Comparison of ENCODE assay signal across 9 mouse cellular contexts in the genomic region with DNA sequence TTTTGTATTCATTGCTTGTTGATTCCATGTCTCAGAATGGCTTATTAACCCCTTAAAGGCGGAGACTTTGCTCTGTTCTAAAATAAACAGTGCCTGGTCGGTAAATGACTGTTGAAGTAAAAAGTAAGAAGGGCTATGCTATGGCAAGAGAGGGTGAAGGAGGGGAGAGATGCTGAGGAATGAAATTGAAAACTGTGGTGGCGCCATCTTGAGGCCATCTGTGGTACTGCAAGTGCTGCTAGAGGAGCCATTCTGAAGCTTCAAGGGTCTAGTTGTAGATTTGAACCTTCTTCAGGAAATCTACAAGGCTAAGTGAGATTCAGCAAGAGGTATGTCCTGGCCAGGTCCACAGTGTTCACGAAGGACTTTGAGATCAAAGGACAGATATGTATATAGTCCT. TPM values are rescaled to one million over a fixed set of nuclear protein-coding genes. Genes with fewer than 3 reads are reported as not detected.
DNase-seq lines count a peak whose midpoint lies in the region; ATAC-seq and TF ChIP-seq lines count a peak whose summit lies in the region.
"Had no signal": no experiment of that assay in that cellular context is flagged by ENCODE, and none has a peak within 500 bp of the region (broad histone marks: within the 10 kb centered on the region; RNA-seq: fewer than 3 reads in every experiment).

No protein-coding gene starts in this region.

- no peak overlapping the region for H3K9ac ChIP-seq in intestine, embryonic 14.5 days (ENCODE audit: low read length)
- no peak overlapping the region for H3K9ac ChIP-seq in intestine, embryonic 16.5 days (ENCODE audit: low read depth, low read length)
- no peak overlapping the region for H3K9ac ChIP-seq in ES-E14 (ENCODE audit: insufficient read depth, low read depth, low read length, poor library complexity, severe bottlenecking)
- no peak overlapping the region for H3K9ac ChIP-seq in midbrain, postnatal 0 days (replicated peaks; ENCODE audit: low read length, poor library complexity, severe bottlenecking)
- H3K9ac ChIP-seq: midbrain, embryonic 12.5 days had no signal

- no peaks in the 10 kb centered on the region; the same call in 1 of the 2 replicates for H3K36me3 ChIP-seq in intestine, embryonic 14.5 days (ENCODE audit: control insufficient read depth, insufficient read depth, low read length)
- H3K36me3 ChIP-seq in intestine, embryonic 16.5 days (ENCODE audit: control insufficient read depth, insufficient read depth, low read length): no peaks in the 10 kb centered on the region
- peaks cover 3% of the 10 kb centered on the region; the same call in 1 of the 2 replicates for H3K36me3 ChIP-seq in ES-E14 (ENCODE audit: control insufficient read depth, insufficient read depth, low read length, poor library complexity, severe bottlenecking)
- H3K36me3 ChIP-seq in midbrain, postnatal 0 days (ENCODE audit: insufficient read depth, low read length): peaks cover 12% of the 10 kb centered on the region; the same call in 1 of the 2 replicates
- H3K36me3 ChIP-seq: midbrain, embryonic 12.5 days had no signal

- no peaks in the 10 kb centered on the region for H3K9me3 ChIP-seq in intestine, embryonic 14.5 days (ENCODE audit: control insufficient read depth, low read length)
- no peaks in the 10 kb centered on the region for H3K9me3 ChIP-seq in intestine, embryonic 16.5 days (ENCODE audit: control insufficient read depth, low read length)
- no peaks in the 10 kb centered on the region for H3K9me3 ChIP-seq in ES-E14 (ENCODE audit: control insufficient read depth, insufficient read depth, low read depth, low read length)
- no peaks in the 10 kb centered on the region for H3K9me3 ChIP-seq in midbrain, postnatal 0 days (ENCODE audit: low read length)
- H3K9me3 ChIP-seq: midbrain, embryonic 12.5 days had no signal

- H3K4me1 ChIP-seq in intestine, embryonic 14.5 days (replicated peaks; ENCODE audit: control insufficient read depth, insufficient read depth, low read length): no peaks in the 10 kb centered on the region; the same call in 1 of the 2 replicates
- peaks cover 6% of the 10 kb centered on the region; the same call in 1 of the 2 replicates for H3K4me1 ChIP-seq in intestine, embryonic 16.5 days (ENCODE audit: control insufficient read depth, insufficient read depth, low read length)
- H3K4me1 ChIP-seq in ES-E14 (ENCODE audit: control insufficient read depth in 2 of 2, insufficient read depth in 2 of 2, low read length in 2 of 2, poor library complexity in 1 of 2): peaks cover 0 to 5% of the 10 kb centered on the region in 2 experiments; a peak in 1 of 4 replicates
- peaks cover 15% of the 10 kb centered on the region; the same call in 1 of the 2 replicates for H3K4me1 ChIP-seq in midbrain, postnatal 0 days (ENCODE audit: insufficient read depth, low read length)

- no peaks in the 10 kb centered on the region for H3K27me3 ChIP-seq in intestine, embryonic 14.5 days (replicated peaks; ENCODE audit: control insufficient read depth, insufficient read depth, low read length)
- H3K27me3 ChIP-seq in intestine, embryonic 16.5 days (replicated peaks; ENCODE audit: control insufficient read depth, insufficient read depth, low read length): no peaks in the 10 kb centered on the region
- H3K27me3 ChIP-seq in midbrain, postnatal 0 days (ENCODE audit: insufficient read depth, low read length): no peaks in the 10 kb centered on the region

- peak; percentile 96 for TF ChIP-seq CTCF in midbrain, postnatal 0 days (IDR thresholded peaks at IDR 0.05)

- 5% methylated on average over 4 of the region's 4 CpGs for WGBS in intestine, embryonic 14.5 days
- WGBS in intestine, embryonic 16.5 days: 10% methylated on average over 4 of the region's 4 CpGs
- 6% methylated on average over 4 of the region's 4 CpGs for WGBS in midbrain, postnatal 0 days

- peak; percentile 89 for DNase-seq in intestine, embryonic 14.5 days (ENCODE audit: low spot score)
- peak; percentile 64 for DNase-seq in ES-E14 (ENCODE audit: low read depth, low spot score)
- DNase-seq in c-Kit-positive CD71-negative TER-119-negative erythroid progenitor cells, embryonic 14.5 days (ENCODE audit: low read depth): peak; percentile 43
- peak; percentile 65 for DNase-seq in forelimb bud, embryonic 11.5 days (ENCODE audit: low read depth, low spot score)
- DNase-seq in left cerebral cortex, adult 11 months (ENCODE audit: low spot score): peak; percentile 49
- DNase-seq in midbrain, postnatal 0 days (ENCODE audit: low spot score): peak; percentile 74
- DNase-seq in thymus, postnatal 4 days: peak; percentile 71

- no peak overlapping the region for H3K27ac ChIP-seq in intestine, embryonic 14.5 days (ENCODE audit: low read depth)
- H3K27ac ChIP-seq in intestine, embryonic 16.5 days (ENCODE audit: low read length): no peak overlapping the region
- no peak overlapping the region for H3K27ac ChIP-seq in ES-E14 (ENCODE audit: insufficient read depth, low read depth, low read length, poor library complexity, severe bottlenecking)
- no peak overlapping the region for H3K27ac ChIP-seq in midbrain, postnatal 0 days (ENCODE audit: low read depth, low read length)
- H3K27ac ChIP-seq: midbrain, embryonic 12.5 days had no signal

- no peak overlapping the region for H3K4me3 ChIP-seq in intestine, embryonic 14.5 days (ENCODE audit: low read depth, low read length)
- no peak overlapping the region for H3K4me3 ChIP-seq in intestine, embryonic 16.5 days (ENCODE audit: low read length)
- no peak overlapping the region for H3K4me3 ChIP-seq in ES-E14 (ENCODE audit: insufficient read depth in 1 of 2, low read depth in 1 of 2, low read length in 2 of 2, poor library complexity in 1 of 2, severe bottlenecking in 1 of 2)
- no peak overlapping the region for H3K4me3 ChIP-seq in midbrain, postnatal 0 days (ENCODE audit: low read depth, low read length)
- H3K4me3 ChIP-seq: midbrain, embryonic 12.5 days had no signal

- ATAC-seq in intestine, embryonic 14.5 days (replicated peaks; ENCODE audit: low FRiP score, low TSS enrichment, low read depth): no peak
- ATAC-seq in intestine, embryonic 16.5 days: no peak
- no peak for ATAC-seq in midbrain, postnatal 0 days (ENCODE audit: low FRiP score)

- in situ Hi-C loops in ES-E14 (cut with MboI; ENCODE audit: low sequenced_read_pairs in 2 of 2, unreplicated experiment in 2 of 2): no loop called here

- no peak overlapping the region for H3K4me2 ChIP-seq in intestine, embryonic 14.5 days (ENCODE audit: low read length)
- H3K4me2 ChIP-seq in intestine, embryonic 16.5 days (ENCODE audit: low read depth, low read length): no peak overlapping the region
- H3K4me2 ChIP-seq in midbrain, postnatal 0 days (ENCODE audit: low read depth, low read length, poor library complexity, severe bottlenecking): no peak overlapping the region
- H3K4me2 ChIP-seq: midbrain, embryonic 12.5 days had no signal

TF ChIP-seq in ES-E14, 5 proteins besides CTCF, POLR2A, EP300 and RAD21:
- TF ChIP-seq ZC3H11A (IDR thresholded peaks at IDR 0.05; ENCODE audit: borderline replicate concordance, low read depth, low read length) (peak; percentile 7; the same call in 1 of the 2 replicates), CHD2 (IDR thresholded peaks at IDR 0.05; ENCODE audit: low read depth, low read length) (no peak)

RNA-seq across cellular contexts. Expression of a gene that starts 30.9 kb away (rescaled TPM):
- polyA plus RNA-seq in intestine, embryonic 14.5 days (2014; fragmentation: Nextera tagmentation; extraction: Ambion mirVana): 1.9 and 2.1 TPM in 2 replicates
- polyA plus RNA-seq in intestine, embryonic 16.5 days (2015; fragmentation: Nextera tagmentation; extraction: Ambion mirVana): 0.70 and 0.80 TPM in 2 replicates
- 6.4 and 6.7 TPM in 2 replicates for total RNA-seq in ES-E14 (2012; rRNA removed)
- 61.5 and 63.2 TPM in 2 replicates for total RNA-seq in midbrain, postnatal 0 days (2014; rRNA removed)
- polyA plus RNA-seq in midbrain, postnatal 0 days (2015; fragmentation: Nextera tagmentation; extraction: Ambion mirVana): 8.1 and 12.6 TPM in 2 replicates

RNA-seq across cellular contexts. Expression of a gene that starts 37.8 kb away (rescaled TPM):
- polyA plus RNA-seq in intestine, embryonic 14.5 days (2014; fragmentation: Nextera tagmentation; extraction: Ambion mirVana): 0.43 TPM in 1 of 2 replicates, not detected in the other
- 0.11 and 0.13 TPM in 2 replicates for polyA plus RNA-seq in intestine, embryonic 16.5 days (2015; fragmentation: Nextera tagmentation; extraction: Ambion mirVana)
- 0.21 TPM in 1 of 2 replicates, not detected in the other for total RNA-seq in ES-E14 (2012; rRNA removed)
- 1.7 and 3.5 TPM in 2 replicates for total RNA-seq in midbrain, postnatal 0 days (2014; rRNA removed)
- polyA plus RNA-seq in midbrain, postnatal 0 days (2015; fragmentation: Nextera tagmentation; extraction: Ambion mirVana): 2.0 and 3.1 TPM in 2 replicates

RNA-seq across cellular contexts. Expression of a gene that starts 53.1 kb away (rescaled TPM):
- polyA plus RNA-seq in intestine, embryonic 14.5 days (2014; fragmentation: Nextera tagmentation; extraction: Ambion mirVana): 14.4 and 15.4 TPM in 2 replicates
- 29.5 and 36.4 TPM in 2 replicates for polyA plus RNA-seq in intestine, embryonic 16.5 days (2015; fragmentation: Nextera tagmentation; extraction: Ambion mirVana)
- 11.7 and 15.2 TPM in 2 replicates for total RNA-seq in ES-E14 (2012; rRNA removed)
- 31.0 and 34.0 TPM in 2 replicates for total RNA-seq in midbrain, postnatal 0 days (2014; rRNA removed)
- polyA plus RNA-seq in midbrain, postnatal 0 days (2015; fragmentation: Nextera tagmentation; extraction: Ambion mirVana): 32.4 and 37.1 TPM in 2 replicates
